Mouse (Mus musculus): ENCODE results near the gene Abcc3.

- TF ChIP-seq CTCF (IDR thresholded peaks at IDR 0.05; ENCODE audit: borderline replicate concordance, insufficient read depth, low read depth, low read length): no peak
- no peak for TF ChIP-seq POLR2A (IDR thresholded peaks at IDR 0.05; ENCODE audit: borderline replicate concordance, insufficient read depth, low read length)
These were observed 51.6 kb downstream of the Abcc3 start for GRCm38 (mm10) chr11:94340948-94341933.
